Mouse (Mus musculus) ES-CJ7 (cell line): ENCODE measurements around the gene Pcbd2.
"Not testable (repeated sequence)": the region's sequence is repeated elsewhere in the genome, so short reads cannot be mapped to it uniquely, and the experiment has no call there.

Experiments
- DNase-seq: peaks from one replicate; pipeline ENCODE4 v3.0.0; 2011; ENCODE audit warnings: low read depth, low spot score

The Pcbd2 gene

DNA sequence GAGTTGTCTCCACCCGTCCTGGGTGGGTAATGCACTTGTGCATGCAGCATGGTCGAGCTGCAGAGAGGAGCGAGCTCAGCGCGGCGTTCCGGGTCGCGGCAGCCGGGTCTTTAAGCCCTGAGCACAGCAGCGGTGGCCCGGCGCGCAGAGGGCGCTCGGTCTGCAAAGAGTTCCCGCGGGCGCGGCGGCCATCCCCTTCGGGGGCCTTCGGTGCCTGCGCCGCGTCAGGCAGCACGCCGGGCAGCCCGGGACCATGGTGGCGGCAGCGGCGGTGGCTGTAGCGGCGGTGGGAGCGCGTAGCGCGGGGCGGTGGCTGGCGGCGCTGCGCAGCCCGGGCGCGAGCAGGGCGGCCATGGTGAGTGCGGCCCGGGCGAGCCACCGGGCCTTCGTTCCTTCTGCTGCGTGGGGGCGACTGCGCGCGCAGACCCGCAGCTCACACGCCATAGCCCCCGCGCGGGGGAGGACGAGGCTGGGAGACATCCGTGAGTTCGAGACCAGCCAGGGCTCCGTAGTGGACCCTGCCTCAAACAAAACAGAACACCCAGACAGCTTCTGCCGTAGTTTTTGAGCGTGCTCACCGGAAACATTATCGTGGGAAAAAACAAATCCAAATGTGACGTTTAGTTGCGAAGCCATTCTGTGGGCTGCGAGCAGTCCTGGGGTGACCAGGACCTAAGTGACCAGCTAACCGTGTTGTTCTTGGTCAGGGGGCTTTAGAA, at the start of gene Pcbd2:
Gene Pcbd2, plus strand, starts transcription at position 249 of the 719 bp plus-strand sequence.
- DNase-seq: peak; percentile 71

GRCm38 (mm10) chr13:55682201-55682600, 45.0 kb upstream of the Pcbd2 start:
- no peak for DNase-seq

DNA sequence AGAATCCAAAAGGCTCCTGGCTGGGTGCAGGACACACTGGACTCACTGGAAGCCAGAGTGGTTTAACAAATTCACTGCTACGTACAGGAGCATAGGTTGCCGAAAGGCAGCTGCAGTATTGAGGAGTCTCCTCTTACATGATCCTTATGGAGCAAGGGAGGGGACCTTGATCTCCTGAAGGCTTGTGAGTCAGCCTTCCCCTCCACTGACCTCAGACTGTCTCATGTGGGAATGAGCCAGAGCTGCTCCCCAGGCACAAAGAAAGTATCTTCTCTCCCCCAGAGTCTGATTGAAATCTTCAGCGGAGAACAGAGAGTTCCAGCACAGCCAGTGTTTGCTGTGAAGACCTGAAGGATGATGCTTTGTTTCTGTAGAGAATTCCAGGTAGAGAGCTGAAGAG, 43.6 kb upstream of the Pcbd2 start:
- DNase-seq: no peak

- no peak for DNase-seq
These were observed 41.0 kb upstream of the Pcbd2 start for GRCm38 (mm10) chr13:55686107-55686633.

GRCm38 (mm10) chr13:55687927-55688602, 39.1 kb upstream of the Pcbd2 start:
- DNase-seq: peak; percentile 46

DNA sequence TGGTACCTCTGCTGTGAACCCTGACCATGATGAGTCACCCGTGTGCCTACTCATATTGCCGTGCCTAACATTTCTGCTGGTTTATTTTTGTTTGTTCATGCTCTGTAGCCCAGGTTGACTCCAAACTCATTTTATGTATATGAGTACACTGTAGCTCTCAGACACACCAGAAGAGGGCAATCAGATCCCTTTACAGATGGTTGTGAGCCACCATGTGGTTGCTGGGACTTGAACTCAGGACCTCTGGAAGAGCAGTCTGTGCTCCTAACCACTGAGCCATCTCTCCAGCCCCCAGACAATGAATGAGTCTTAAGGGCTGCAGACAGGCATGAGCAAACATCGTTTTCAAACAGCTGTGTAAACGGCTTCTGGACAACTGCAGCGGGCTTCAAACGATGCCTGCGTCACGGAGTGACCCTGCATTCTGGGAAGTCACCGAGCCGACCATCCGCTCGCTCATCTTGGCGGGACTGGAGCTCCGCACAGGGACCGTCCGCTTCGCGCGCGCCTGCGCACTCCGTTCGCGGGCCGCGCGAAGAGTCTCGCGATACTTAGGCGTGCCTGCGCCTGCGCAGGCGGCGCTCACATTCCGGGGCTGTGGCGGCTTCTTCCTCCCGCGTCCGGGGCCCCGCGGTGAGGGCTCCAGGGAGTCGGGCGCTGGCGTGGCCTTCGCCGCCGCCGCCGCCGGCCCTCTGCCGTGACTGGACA, 34.5 kb upstream of the Pcbd2 start, which contains the start of gene B230219D22Rik:
Gene B230219D22Rik, plus strand, starts transcription at position 590 of the 708 bp plus-strand sequence.
- DNase-seq: peak; percentile 90

DNA sequence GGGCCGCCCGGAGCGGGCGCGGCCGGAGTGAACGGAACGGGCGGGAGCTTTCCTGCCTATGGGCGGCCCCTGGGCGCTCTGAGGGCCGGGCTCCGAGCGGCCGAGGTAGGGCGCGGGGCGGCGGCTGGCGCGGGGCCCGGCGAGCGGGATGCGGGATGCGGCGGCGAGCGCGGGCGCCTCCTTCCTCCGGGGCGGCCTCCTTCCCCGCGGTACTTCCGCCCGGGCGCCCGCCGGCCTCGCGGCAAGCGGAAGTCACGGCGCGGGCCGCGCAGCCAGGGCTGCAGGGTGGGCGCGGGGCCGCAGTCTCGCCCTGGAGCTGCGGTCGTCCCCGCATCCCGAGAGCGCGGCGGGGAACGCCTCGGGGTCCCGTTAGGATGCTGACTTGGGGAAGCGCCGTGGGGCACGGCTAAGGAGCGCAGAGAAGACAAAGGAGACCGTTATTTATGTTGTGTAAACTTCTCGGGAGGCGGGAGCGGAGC, 33.9 kb upstream of the Pcbd2 start:
- DNase-seq: no peak

DNA sequence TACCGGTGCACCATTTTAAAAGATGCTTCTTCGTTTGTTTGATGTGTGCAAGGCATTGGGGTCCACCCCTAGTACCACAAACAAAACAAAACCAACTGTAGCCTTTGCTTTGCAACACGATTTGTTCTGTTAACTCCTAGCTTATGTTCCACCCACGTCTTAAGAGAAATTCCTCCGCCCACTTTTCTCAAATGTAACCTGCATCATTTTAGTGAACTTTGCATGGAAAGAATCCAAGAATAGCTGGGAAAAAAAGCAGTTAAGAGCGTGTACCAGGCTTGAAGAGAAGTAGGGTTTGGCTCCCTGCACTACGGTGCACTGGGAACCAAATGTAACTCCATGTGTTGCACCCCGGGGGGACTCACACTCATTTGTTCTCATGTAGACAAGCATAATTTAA, 33.1 kb upstream of the Pcbd2 start:
- DNase-seq: no peak

DNA sequence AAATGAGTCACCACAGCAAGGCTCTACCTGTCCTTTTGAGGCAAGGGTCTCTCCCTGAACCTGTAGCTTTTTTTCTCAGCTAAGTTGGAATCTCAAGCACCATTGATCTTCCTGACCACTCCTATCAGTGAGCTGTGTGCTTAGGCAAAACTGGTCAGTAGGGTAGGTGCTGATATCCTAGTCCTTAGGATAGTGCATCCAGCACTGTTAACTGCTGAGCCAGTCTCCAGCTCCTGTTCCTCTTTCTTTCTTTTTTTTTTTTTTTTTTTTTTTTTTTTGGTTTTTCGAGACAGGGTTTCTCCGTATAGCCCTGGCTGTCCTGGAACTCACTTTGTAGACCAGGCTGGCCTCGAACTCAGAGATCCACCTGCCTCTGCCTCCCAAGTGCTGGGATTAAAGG, 31.2 kb upstream of the Pcbd2 start:
- DNase-seq: not testable (repeated sequence)

- DNase-seq: no peak
These were observed 22.9 kb upstream of the Pcbd2 start for GRCm38 (mm10) chr13:55704301-55704700.

GRCm38 (mm10) chr13:55712846-55713245, 14.3 kb upstream of the Pcbd2 start:
- peak; percentile 56 for DNase-seq

DNA sequence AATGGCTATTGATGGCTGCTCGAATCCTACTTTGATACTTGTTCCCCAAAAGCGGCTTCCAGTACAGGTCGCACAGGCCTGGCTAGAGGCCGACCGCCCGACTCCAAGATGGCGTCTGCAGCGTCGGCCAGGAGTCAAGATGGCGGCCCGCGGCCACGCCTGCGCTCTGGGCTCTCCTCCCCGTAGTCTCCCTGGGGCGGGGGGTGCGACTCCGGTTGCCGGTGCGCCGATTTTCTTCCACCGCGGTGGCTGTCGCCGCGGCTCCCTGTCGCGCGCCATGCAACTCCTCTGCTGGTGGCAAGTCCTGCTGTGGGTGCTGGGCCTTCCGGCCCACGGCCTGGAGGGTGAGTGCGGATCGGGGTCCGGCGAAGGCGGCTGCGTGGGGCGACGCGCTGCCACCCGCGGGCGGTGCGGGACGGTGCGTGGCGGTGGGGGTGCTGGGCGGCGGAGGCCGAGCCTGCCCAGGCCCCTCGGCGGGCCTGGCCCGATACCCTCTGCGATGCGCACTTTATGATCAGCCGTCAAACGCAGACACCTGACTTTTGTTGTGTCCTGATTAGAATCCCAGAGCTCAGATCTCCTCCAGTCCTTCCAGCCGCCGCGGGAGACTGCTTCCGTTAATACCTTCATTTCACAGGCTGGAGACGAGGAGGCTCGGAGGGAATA, 12.5 kb upstream of the Pcbd2 start, which contains the start of gene Txndc15:
Gene Txndc15, plus strand, starts transcription at position 150 of the 666 bp plus-strand sequence.
- peak; percentile 82 for DNase-seq

DNA sequence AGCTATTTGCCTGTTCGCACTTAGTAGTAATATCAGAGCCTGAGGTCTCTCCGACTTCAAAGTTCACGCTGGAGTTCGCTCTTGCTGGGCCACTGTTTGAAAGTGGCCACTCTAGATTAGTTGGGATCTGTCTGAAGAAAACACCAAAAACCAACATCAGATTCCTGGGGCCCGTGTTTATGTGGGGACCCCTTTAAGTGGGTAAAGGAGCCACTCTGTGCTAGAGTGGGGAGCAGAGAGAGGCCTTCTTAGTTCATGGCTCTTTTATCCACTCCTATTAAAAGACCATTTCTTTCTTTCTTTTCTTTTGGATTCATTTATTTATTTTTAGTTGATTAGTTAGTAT, 12.0 kb upstream of the Pcbd2 start:
- DNase-seq: no peak

DNA sequence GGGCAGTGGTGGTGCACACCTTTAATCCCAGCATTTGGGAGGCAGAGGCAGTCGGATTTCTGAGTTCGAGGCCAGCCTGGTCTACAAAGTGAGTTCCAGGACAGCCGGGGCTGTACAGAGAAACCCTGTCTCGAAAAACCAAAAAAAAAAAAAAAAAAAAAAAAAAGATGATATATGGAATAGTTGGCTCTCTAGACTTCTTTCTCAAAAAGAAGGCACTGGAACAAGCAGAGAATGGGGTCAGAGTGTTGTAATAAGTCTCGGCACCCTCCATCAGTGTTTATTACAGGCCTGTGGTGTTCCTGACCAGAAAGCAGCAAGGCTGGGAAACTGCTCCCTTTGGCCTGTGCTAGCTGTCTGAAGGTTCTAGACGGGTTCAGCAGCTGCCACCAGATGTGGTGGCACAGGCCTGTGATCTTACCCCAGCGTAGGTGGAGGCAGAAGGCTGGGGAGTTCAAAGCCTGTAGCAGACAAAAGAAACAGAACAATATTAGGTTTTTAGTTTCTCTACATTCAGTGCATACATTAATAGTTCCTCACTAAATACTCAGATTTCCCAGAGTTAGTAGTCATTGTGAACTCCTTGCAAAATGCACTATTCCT, 11.2 kb upstream of the Pcbd2 start:
- no peak for DNase-seq

- no peak for DNase-seq
These were observed 5.7 kb upstream of the Pcbd2 start for GRCm38 (mm10) chr13:55721516-55721915.

DNA sequence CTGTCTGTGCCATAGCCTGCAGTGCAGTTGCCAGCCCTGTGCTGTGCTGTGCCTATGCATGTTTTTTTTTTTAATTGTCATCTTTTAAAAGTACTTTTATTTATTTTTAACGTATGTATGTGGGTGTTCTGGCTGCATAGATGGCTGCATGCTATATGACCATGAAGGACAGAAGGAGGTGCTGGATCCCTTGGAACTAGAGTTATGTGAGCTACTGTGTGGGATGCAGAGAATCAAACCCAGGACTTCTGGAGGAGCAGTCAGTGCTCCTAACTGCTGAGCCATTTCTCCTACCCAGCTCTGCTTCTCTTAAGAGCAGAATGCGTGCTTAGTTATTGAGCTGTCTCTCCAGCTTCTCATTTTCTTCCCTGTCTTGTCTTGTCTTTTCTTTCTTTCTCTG, 5.2 kb upstream of the Pcbd2 start:
- DNase-seq: no peak

- peak; percentile 33 for DNase-seq
These were observed 509 bp upstream of the Pcbd2 start for GRCm38 (mm10) chr13:55726598-55727119.

GRCm38 (mm10) chr13:55727839-55728238, 671 bp downstream of the Pcbd2 start:
- peak; percentile 85 for DNase-seq

- peak; percentile 65 for DNase-seq
These were observed 3.5 kb downstream of the Pcbd2 start for GRCm38 (mm10) chr13:55730716-55731115.

DNA sequence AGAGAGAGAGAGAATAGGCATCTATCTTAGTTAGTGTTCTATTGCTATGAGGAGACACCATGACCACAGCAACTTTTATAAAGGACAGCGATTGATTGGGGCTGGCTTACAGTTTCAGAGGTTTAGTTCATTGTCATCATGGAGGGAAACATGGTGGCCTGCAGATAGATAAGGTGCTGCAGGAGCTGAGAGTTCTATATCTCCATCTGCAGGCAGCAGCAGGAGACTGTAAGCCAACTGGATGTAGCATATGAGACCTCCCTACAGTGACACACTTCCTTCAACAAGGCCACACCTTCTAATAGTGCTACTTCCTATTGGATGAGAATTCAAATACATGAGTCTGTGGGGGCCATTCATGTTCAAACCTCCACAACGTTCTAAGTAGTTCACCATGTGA, 5.0 kb downstream of the Pcbd2 start:
- DNase-seq: peak; percentile 30
